Mouse (Mus musculus) B cell, adult 2 months (primary cell): Measurements from ENCODE around the gene Atg2a.
"Not testable (repeated sequence)": the region's sequence is repeated elsewhere in the genome, so short reads cannot be mapped to it uniquely, and the experiment has no call there.

Source experiments
- DNase-seq, 2 experiments: peaks; one replicate each; pipeline ENCODE4 v3.0.0; 2022

The Atg2a gene

GRCm38 (mm10) chr19:6296551-6297210 is 55.2 kb downstream of the Atg2a start:
- DNase-seq = no peak

GRCm38 (mm10) chr19:6297641-6298040 is 56.2 kb downstream of the Atg2a start:
- DNase-seq = peak in 1 of 2 experiments; percentile 32

- DNase-seq = no peak
Observed at GRCm38 (mm10) chr19:6299003-6299402, 57.5 kb downstream of the Atg2a start.

GRCm38 (mm10) chr19:6299450-6300267 is 58.2 kb downstream of the Atg2a start:
- no peak for DNase-seq

- no peak for DNase-seq
Observed at GRCm38 (mm10) chr19:6300402-6300841, 59.0 kb downstream of the Atg2a start.

- no peak for DNase-seq
Observed at GRCm38 (mm10) chr19:6302114-6302513, 60.6 kb downstream of the Atg2a start.

- DNase-seq = no peak
Observed at GRCm38 (mm10) chr19:6302522-6302921, 61.1 kb downstream of the Atg2a start.

GRCm38 (mm10) chr19:6303831-6304230 is 62.4 kb downstream of the Atg2a start:
- DNase-seq = no peak

- peak; percentile 92 to 94 for DNase-seq
Observed at GRCm38 (mm10) chr19:6304787-6305516, 63.5 kb downstream of the Atg2a start.

GRCm38 (mm10) chr19:6305517-6306115 is 64.1 kb downstream of the Atg2a start:
- no peak for DNase-seq

- DNase-seq = peak; percentile 87 to 88
Observed at GRCm38 (mm10) chr19:6306137-6306551, 64.7 kb downstream of the Atg2a start, which contains the start of gene Cdc42bpg. TSS of gene Cdc42bpg (plus strand) at chr19:6306456.

- peak; percentile 91 to 93 for DNase-seq
Observed at GRCm38 (mm10) chr19:6306586-6306985, 65.1 kb downstream of the Atg2a start.

- no peak for DNase-seq
Observed at GRCm38 (mm10) chr19:6307733-6308531, 66.5 kb downstream of the Atg2a start.

GRCm38 (mm10) chr19:6310181-6310580 is 68.7 kb downstream of the Atg2a start:
- no peak for DNase-seq

GRCm38 (mm10) chr19:6311783-6312182 is 70.3 kb downstream of the Atg2a start:
- not testable (repeated sequence) for DNase-seq
